Mouse (Mus musculus) kidney, embryonic 14.5 days (tissue): ENCODE results near the gene Aars. TPM values are rescaled to one million over a fixed set of nuclear protein-coding genes. Genes with fewer than 3 reads are reported as not detected.
"Not testable (repeated sequence)": the region's sequence is repeated elsewhere in the genome, so short reads cannot be mapped to it uniquely, and the experiment has no call there.

Experiments used
- ATAC-seq: fragments of 200-750 bp; cut with Nextera tagmentation; 2 replicates; pipeline ENCODE4 v1.8.0; 2017; ENCODE audit warnings: moderate number of reproducible peaks, mild to moderate bottlenecking, moderate TSS enrichment, moderate library complexity; ENCODE audit not compliant: low FRiP score, low TSS enrichment
- H3K27ac ChIP-seq: fragments of 300-500 bp; sonication (generic); 2 replicates; pipeline ENCODE4 v1.5.1; 2014; ENCODE audit warnings: low read depth, mild to moderate bottlenecking, low read length, moderate library complexity, mixed read lengths
- H3K27me3 ChIP-seq: fragments of 300-500 bp; sonication (generic); 2 replicates; pipeline ENCODE4 v1.6.1; 2014; ENCODE audit warnings: mild to moderate bottlenecking, low read length; ENCODE audit not compliant: control insufficient read depth, insufficient read depth
- H3K36me3 ChIP-seq: fragments of 300-500 bp; sonication (generic); 2 replicates; pipeline ENCODE4 v1.6.1; 2014; ENCODE audit warnings: low read length, mixed read lengths; ENCODE audit not compliant: control insufficient read depth, insufficient read depth
- H3K4me1 ChIP-seq: fragments of 300-500 bp; sonication (generic); 2 replicates; pipeline ENCODE4 v1.6.1; 2014; ENCODE audit warnings: low read length, mixed read lengths; ENCODE audit not compliant: control insufficient read depth, insufficient read depth
- H3K4me2 ChIP-seq: fragments of 300-500 bp; sonication (generic); replicated peaks from 2 replicates; pipeline ENCODE4 v1.6.1; 2014; ENCODE audit warnings: low read depth, mild to moderate bottlenecking, low read length
- H3K4me3 ChIP-seq: fragments of 300-500 bp; sonication (generic); 2 replicates; pipeline ENCODE4 v1.5.1; 2014; ENCODE audit warnings: mild to moderate bottlenecking, low read length
- H3K9ac ChIP-seq: fragments of 300-500 bp; sonication (generic); 2 replicates; pipeline ENCODE4 v1.6.1; 2014; ENCODE audit warnings: low read depth, mild to moderate bottlenecking, low read length, moderate library complexity
- H3K9me3 ChIP-seq: fragments of 300-500 bp; sonication (generic); 2 replicates; pipeline ENCODE4 v1.6.1; 2016; ENCODE audit warnings: low read length; ENCODE audit not compliant: control insufficient read depth
- WGBS: fragments of 180-500 bp; shearing (Covaris S2); extraction: QIAGEN DNeasy Blood & Tissue Kit; methylation state at CpG from one replicate; pipeline ENCODE4 v1.1.7; 2014; 5-methylcytosine and 5-hydroxymethylcytosine counted together
- polyA plus RNA-seq: library from polyadenylated mRNA; unstranded; fragments of >200 nt; fragmentation: Nextera tagmentation; extraction: Ambion mirVana; gene quantifications from 2 replicates; pipeline ENCODE4 v1.2.1, GENCODE M21; 2014

The Aars gene
- polyA plus RNA-seq, 1 experiment from 2014 or later, result 59.7 TPM

- H3K9ac ChIP-seq, result no peak overlapping the region
- H3K9me3 ChIP-seq, result no peaks in the 10 kb centered on the region
- H3K4me2 ChIP-seq, result no peak overlapping the region
- ATAC-seq, result no peak
- no peak overlapping the region for H3K4me3 ChIP-seq
- H3K36me3 ChIP-seq, result peaks cover 25% of the 10 kb centered on the region
- WGBS, result 67% methylated on average over 2 of the region's 2 CpGs
- peaks cover 11% of the 10 kb centered on the region; the same call in 1 of the 2 replicates for H3K4me1 ChIP-seq
- no peaks in the 10 kb centered on the region; the same call in 1 of the 2 replicates for H3K27me3 ChIP-seq
- peak overlapping the region; percentile 30; the same call in 1 of the 2 replicates for H3K27ac ChIP-seq
Observed at GRCm38 (mm10) chr8:111058946-111059572, 26.1 kb downstream of the Aars start.

- Histone ChIP-seq H3K4me3 (peak overlapping the region; percentile 60), H3K27me3 (no peaks in the 10 kb centered on the region; the same call in 1 of the 2 replicates), H3K4me2 (peak overlapping the region; percentile 66), H3K9ac (peak overlapping the region; percentile 43), H3K27ac (0 out of 2 replicates have a peak overlapping the region, but pooled peaks have one; percentile 39), H3K4me1 (peaks cover 11% of the 10 kb centered on the region; the same call in 1 of the 2 replicates), H3K9me3 (no peaks in the 10 kb centered on the region), H3K36me3 (peaks cover 7% of the 10 kb centered on the region; the same call in 1 of the 2 replicates)
- WGBS, result under 1% methylated on average over 14 of the region's 14 CpGs
- no peak; the same call in 1 of the 2 replicates for ATAC-seq
Observed at GRCm38 (mm10) chr8:111061688-111062071, 28.7 kb downstream of the Aars start.

- H3K4me2 ChIP-seq, result peak overlapping the region; percentile 66
- H3K9ac ChIP-seq, result peak overlapping the region; percentile 43
- H3K4me3 ChIP-seq, result peak overlapping the region; percentile 60
- peaks cover 7% of the 10 kb centered on the region; the same call in 1 of the 2 replicates for H3K36me3 ChIP-seq
- H3K27me3 ChIP-seq, result no peaks in the 10 kb centered on the region; the same call in 1 of the 2 replicates
- H3K9me3 ChIP-seq, result no peaks in the 10 kb centered on the region
- peak overlapping the region; percentile 39; the same call in 1 of the 2 replicates for H3K27ac ChIP-seq
- H3K4me1 ChIP-seq, result peaks cover 11% of the 10 kb centered on the region; the same call in 1 of the 2 replicates
- WGBS, result under 1% methylated on average over 27 of the region's 27 CpGs
- ATAC-seq, result peak; percentile 87
Observed at GRCm38 (mm10) chr8:111062072-111062757, 29.3 kb downstream of the Aars start.

- H3K27me3 ChIP-seq, result no peaks in the 10 kb centered on the region; the same call in 1 of the 2 replicates
- peaks cover 7% of the 10 kb centered on the region; the same call in 1 of the 2 replicates for H3K4me1 ChIP-seq
- H3K9ac ChIP-seq, result no peak overlapping the region
- ATAC-seq, result no peak
- H3K4me2 ChIP-seq, result peak overlapping the region; percentile 27
- peaks cover 5% of the 10 kb centered on the region; the same call in 1 of the 2 replicates for H3K36me3 ChIP-seq
- H3K4me3 ChIP-seq, result peak overlapping the region; percentile 60; the same call in 1 of the 2 replicates
- WGBS, result 60% methylated on average over 2 of the region's 2 CpGs
- H3K27ac ChIP-seq, result no peak overlapping the region
- no peaks in the 10 kb centered on the region for H3K9me3 ChIP-seq
Observed at GRCm38 (mm10) chr8:111062893-111063292, 29.9 kb downstream of the Aars start.

- no peak for ATAC-seq
- Histone ChIP-seq H3K27ac (no peak overlapping the region), H3K36me3 (no peaks in the 10 kb centered on the region), H3K4me1 (peaks cover under 1% of the 10 kb centered on the region; the same call in 1 of the 2 replicates), H3K4me2 (no peak overlapping the region), H3K9ac (no peak overlapping the region), H3K4me3 (no peak overlapping the region), H3K9me3 (no peaks in the 10 kb centered on the region), H3K27me3 (no peaks in the 10 kb centered on the region; the same call in 1 of the 2 replicates)
- WGBS, result 62% methylated on average over 4 of the region's 4 CpGs
Observed at GRCm38 (mm10) chr8:111066308-111066707, 33.4 kb downstream of the Aars start.

GRCm38 (mm10) chr8:111067439-111067838 is 34.5 kb downstream of the Aars start:
- no peak overlapping the region for H3K4me3 ChIP-seq
- WGBS, result 32% methylated on average over 10 of the region's 10 CpGs
- H3K9me3 ChIP-seq, result no peaks in the 10 kb centered on the region
- ATAC-seq, result no peak
- H3K4me2 ChIP-seq, result no peak overlapping the region
- H3K27ac ChIP-seq, result no peak overlapping the region
- H3K9ac ChIP-seq, result no peak overlapping the region
- H3K36me3 ChIP-seq, result no peaks in the 10 kb centered on the region
- H3K4me1 ChIP-seq, result no peaks in the 10 kb centered on the region
- no peaks in the 10 kb centered on the region for H3K27me3 ChIP-seq

GRCm38 (mm10) chr8:111068660-111069059 is 35.7 kb downstream of the Aars start:
- WGBS, result 91% methylated on average over 9 of the region's 9 CpGs
- not testable (repeated sequence) for H3K27ac ChIP-seq, ATAC-seq, H3K9me3 ChIP-seq, H3K9ac ChIP-seq, H3K4me1 ChIP-seq, H3K4me3 ChIP-seq, H3K27me3 ChIP-seq, H3K4me2 ChIP-seq, H3K36me3 ChIP-seq

- ATAC-seq, result no peak
- no peaks in the 10 kb centered on the region for H3K9me3 ChIP-seq
- no peaks in the 10 kb centered on the region for H3K36me3 ChIP-seq
- peaks cover 4% of the 10 kb centered on the region; the same call in 1 of the 2 replicates for H3K4me1 ChIP-seq
- WGBS, result 78% methylated on average over 3 of the region's 3 CpGs
- H3K4me2 ChIP-seq, result no peak overlapping the region
- H3K9ac ChIP-seq, result no peak overlapping the region
- H3K4me3 ChIP-seq, result no peak overlapping the region
- H3K27me3 ChIP-seq, result no peaks in the 10 kb centered on the region
- no peak overlapping the region for H3K27ac ChIP-seq
Observed at GRCm38 (mm10) chr8:111075926-111076325, 43.0 kb downstream of the Aars start.
